Mouse (Mus musculus) stomach, postnatal 0 days (tissue): ENCODE measurements at regions not wholly inside any gene's neighbourhood (a gene's known extent, or its start where the extent isn't known, plus 50 kb on each side); places are given as distances from the start of the nearest gene placed in this dataset.

ENCODE experiments used
- ATAC-seq: fragments of 200-750 bp; cut with Nextera tagmentation; 2 replicates; pipeline ENCODE4 v1.8.0; 2017; ENCODE audit not compliant: low FRiP score, low TSS enrichment
- DNase-seq: peaks from one replicate; pipeline ENCODE4 v3.0.0-alpha.2; 2016; ENCODE audit warnings: low spot score
- H3K27ac ChIP-seq: fragments of 300-500 bp; sonication (generic); replicated peaks from 2 replicates; pipeline ENCODE4 v1.5.1; 2014; ENCODE audit warnings: mild to moderate bottlenecking, control low read depth
- H3K27me3 ChIP-seq: fragments of 300-500 bp; sonication (generic); 2 replicates; pipeline ENCODE4 v1.6.1; 2014; ENCODE audit warnings: low read length; ENCODE audit not compliant: control insufficient read depth, insufficient read depth
- H3K36me3 ChIP-seq: fragments of 300-500 bp; sonication (generic); 2 replicates; pipeline ENCODE4 v1.6.1; 2014; ENCODE audit warnings: low read length, mixed read lengths; ENCODE audit not compliant: control insufficient read depth, insufficient read depth
- H3K4me1 ChIP-seq: fragments of 300-500 bp; sonication (generic); replicated peaks from 2 replicates; pipeline ENCODE4 v1.6.1; 2014; ENCODE audit warnings: antibody characterized with exemption; ENCODE audit not compliant: control insufficient read depth, insufficient read depth
- H3K4me2 ChIP-seq: fragments of 300-500 bp; sonication (generic); replicated peaks from 2 replicates; pipeline ENCODE4 v1.6.1; 2014; ENCODE audit warnings: low read depth, mild to moderate bottlenecking, control low read depth, moderate library complexity
- H3K4me3 ChIP-seq: fragments of 300-500 bp; sonication (generic); 2 replicates; pipeline ENCODE4 v1.5.1; 2014; ENCODE audit warnings: low read depth, low read length, control low read depth
- H3K9ac ChIP-seq: fragments of 300-500 bp; sonication (generic); 2 replicates; pipeline ENCODE4 v1.6.1; 2014; ENCODE audit warnings: mild to moderate bottlenecking, low read length, control low read depth, mixed read lengths
- H3K9me3 ChIP-seq: fragments of 300-500 bp; sonication (generic); 2 replicates; pipeline ENCODE4 v1.6.1; 2016; ENCODE audit warnings: low read length; ENCODE audit not compliant: control insufficient read depth
- CTCF ChIP-seq: IDR thresholded peaks from 2 replicates; pipeline ENCODE4 v1.5.1; 2016; ENCODE audit warnings: antibody characterized with exemption, low read depth, mild to moderate bottlenecking, moderate library complexity
- EP300 ChIP-seq: optimal IDR thresholded peaks from 2 replicates; pipeline ENCODE3; 2016; ENCODE audit warnings: antibody characterized with exemption
- WGBS: fragments of 180-500 bp; shearing (Covaris S2); extraction: QIAGEN DNeasy Blood & Tissue Kit; methylation state at CpG from one replicate; pipeline ENCODE4 v1.1.7; 2014; 5-methylcytosine and 5-hydroxymethylcytosine counted together

DNA sequence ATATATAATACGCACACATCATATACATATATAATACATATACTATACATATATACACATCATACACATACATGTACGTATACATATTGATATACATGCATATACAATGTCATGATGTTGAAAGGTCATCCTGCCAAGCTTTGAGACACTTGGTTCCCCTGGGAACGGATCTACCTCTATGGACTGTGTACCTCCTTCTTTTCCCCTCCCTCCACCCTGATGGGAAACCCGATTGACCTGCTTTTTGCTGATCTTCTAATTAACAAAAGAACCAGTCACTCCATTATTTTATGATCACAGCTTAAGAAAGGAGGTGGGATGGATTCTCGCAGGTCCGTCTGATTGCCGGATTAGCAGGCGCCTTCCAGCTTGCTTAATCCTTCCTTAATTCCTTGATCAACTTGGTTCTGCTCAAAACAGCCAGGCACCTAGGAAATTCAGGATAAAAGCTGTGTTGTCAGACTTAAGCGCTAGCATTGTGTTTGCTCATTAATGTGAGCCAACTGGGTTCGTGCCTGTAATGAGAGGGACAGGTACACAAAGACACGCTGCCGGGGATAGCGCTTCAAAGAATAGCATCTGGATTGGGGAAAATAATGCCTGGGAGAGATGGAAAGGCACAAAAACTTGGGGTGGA is 189.3 kb upstream of the Lrfn2 start:
- 73% methylated on average over 13 of the region's 13 CpGs for WGBS
- Histone ChIP-seq H3K9me3 (no peaks in the 10 kb centered on the region), H3K4me2 (no peak overlapping the region), H3K27ac (no peak overlapping the region), H3K36me3 (no peaks in the 10 kb centered on the region), H3K27me3 (no peaks in the 10 kb centered on the region), H3K4me1 (no peaks in the 10 kb centered on the region), H3K9ac (no peak overlapping the region), H3K4me3 (no peak overlapping the region)
- TF ChIP-seq EP300, result no peak
- no peak for TF ChIP-seq CTCF
- ATAC-seq, result no peak
- DNase-seq, result no peak

DNA sequence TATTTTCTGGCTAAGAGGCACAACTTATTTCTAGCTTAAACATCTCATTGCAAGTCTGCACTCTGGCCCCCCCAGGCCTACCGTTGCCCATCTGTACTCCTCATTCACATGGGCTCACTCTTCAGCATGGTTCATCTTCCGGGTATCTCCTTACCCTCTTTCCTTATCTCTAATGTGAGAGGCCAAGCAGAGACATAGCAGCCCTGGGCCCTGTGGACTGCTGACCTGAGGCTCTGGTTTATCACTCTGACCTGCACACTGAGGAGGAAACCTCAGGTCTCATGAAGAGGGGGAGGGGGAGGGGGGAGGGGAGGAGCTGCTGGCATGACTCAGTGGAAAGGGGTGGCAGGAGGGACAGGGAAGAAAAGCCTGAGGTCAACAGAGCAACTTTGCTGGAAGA is 162.1 kb upstream of the Lrfn2 start:
- DNase-seq (no peak), ATAC-seq (no peak)
- WGBS, result 71% methylated on average over 2 of the region's 2 CpGs
- no peak overlapping the region for H3K4me3 ChIP-seq
- no peaks in the 10 kb centered on the region for H3K9me3 ChIP-seq
- H3K9ac ChIP-seq, result no peak overlapping the region
- no peak overlapping the region for H3K4me2 ChIP-seq
- no peak overlapping the region for H3K27ac ChIP-seq
- H3K27me3 ChIP-seq, result no peaks in the 10 kb centered on the region
- no peaks in the 10 kb centered on the region for H3K36me3 ChIP-seq
- TF ChIP-seq EP300, result no peak
- TF ChIP-seq CTCF, result no peak
- no peaks in the 10 kb centered on the region for H3K4me1 ChIP-seq

DNA sequence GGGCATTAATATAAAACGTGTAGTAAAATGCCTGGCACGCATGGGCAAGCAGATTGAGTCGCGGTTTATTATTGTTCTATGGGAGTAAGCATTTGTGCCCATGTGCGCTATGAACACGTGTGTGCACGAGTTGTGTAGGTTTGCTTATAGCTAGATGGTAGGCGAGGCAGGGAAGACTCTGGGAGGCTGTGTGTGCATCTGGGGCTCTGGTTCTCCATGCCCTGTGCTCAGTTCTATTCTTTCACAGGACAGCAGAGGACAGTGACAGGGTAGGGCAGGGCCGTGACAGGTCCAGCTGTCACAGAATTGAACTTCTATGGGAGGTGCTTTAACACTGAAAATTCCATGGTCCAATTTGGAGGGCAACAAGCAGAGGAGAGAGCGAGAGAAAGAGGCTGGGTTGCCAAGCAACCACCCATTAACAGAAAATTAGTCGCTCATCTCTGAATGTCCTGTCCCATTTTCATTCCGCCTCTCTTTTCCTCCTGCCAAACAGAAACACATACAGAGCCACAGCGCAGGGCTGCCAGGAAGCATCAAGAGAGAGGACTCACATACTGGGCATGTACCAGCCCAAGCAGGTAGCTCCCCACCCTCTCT is 160.4 kb upstream of the Lrfn2 start:
- H3K9me3 ChIP-seq, result no peaks in the 10 kb centered on the region
- no peak overlapping the region for H3K9ac ChIP-seq
- ATAC-seq, result no peak
- no peak for DNase-seq
- no peaks in the 10 kb centered on the region for H3K27me3 ChIP-seq
- H3K27ac ChIP-seq, result no peak overlapping the region
- no peaks in the 10 kb centered on the region for H3K36me3 ChIP-seq
- no peak overlapping the region for H3K4me3 ChIP-seq
- no peak for TF ChIP-seq EP300
- no peak for TF ChIP-seq CTCF
- H3K4me1 ChIP-seq, result no peaks in the 10 kb centered on the region
- WGBS, result 87% methylated on average over 13 of the region's 13 CpGs
- no peak overlapping the region for H3K4me2 ChIP-seq

DNA sequence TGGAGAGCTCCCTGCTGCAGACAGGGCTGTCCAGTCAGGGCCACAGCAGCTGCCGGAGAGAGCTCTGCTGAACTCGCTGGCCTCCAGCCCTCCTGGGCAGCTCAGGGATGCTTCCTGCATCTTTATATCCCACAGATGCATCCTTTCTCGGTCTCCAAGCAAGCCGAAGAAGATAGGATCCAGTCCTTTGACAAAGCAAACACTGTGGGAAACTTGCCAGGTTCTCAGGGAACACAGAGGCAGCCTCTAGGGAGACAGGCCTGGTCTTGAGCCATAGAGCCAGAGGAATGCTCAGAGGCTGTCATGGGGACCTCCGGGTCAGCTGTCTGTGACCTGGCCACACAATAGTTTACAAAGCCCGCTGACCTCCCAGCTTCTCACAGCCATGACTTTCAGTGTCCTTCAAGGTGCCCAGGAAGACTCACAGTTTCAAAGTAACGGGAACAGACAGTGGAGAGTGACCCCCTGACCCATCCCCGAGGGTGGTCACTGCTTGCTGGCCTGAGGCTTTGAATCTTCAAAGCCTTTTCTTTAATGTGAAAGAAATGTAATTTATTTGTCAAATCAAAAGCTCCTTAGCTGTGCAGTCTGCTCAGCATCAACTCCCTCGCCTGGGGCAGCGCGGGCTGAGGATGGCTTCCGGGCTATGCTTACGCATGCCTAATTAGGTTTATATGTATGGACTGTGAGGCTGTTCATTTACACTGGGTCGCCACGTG is 157.8 kb upstream of the Lrfn2 start:
- Histone ChIP-seq H3K4me3 (no peak overlapping the region), H3K9me3 (no peaks in the 10 kb centered on the region), H3K36me3 (no peaks in the 10 kb centered on the region), H3K4me2 (no peak overlapping the region), H3K27ac (no peak overlapping the region), H3K9ac (no peak overlapping the region), H3K27me3 (no peaks in the 10 kb centered on the region), H3K4me1 (no peaks in the 10 kb centered on the region)
- WGBS, result 43% methylated on average over 15 of the region's 15 CpGs
- TF ChIP-seq CTCF, result no peak
- TF ChIP-seq EP300, result no peak
- DNase-seq, result no peak
- no peak for ATAC-seq

DNA sequence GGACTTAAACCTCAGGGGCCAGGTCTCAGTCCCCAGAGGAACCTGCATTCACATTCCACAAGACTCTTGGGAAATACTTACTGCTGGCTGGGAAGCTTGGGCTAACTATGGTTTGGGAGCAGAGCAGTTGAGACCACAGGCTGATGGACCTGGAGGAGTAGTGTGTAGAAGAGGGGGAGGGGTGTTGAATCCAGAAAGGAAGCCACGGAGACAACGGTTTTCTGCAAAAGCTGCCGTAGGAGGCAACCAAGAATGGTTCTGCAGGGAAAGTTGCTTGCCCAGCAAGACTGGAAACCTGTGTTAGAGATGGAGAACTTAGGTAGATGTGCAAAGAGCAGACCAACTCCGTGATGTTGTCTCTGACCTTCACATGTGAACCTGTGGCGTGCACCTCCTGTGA is 156.7 kb upstream of the Lrfn2 start:
- ATAC-seq (no peak), DNase-seq (no peak)
- Histone ChIP-seq H3K27ac (no peak overlapping the region), H3K4me2 (no peak overlapping the region), H3K27me3 (no peaks in the 10 kb centered on the region), H3K9me3 (no peaks in the 10 kb centered on the region), H3K9ac (no peak overlapping the region), H3K4me1 (no peaks in the 10 kb centered on the region), H3K36me3 (no peaks in the 10 kb centered on the region), H3K4me3 (no peak overlapping the region)
- 77% methylated on average over 5 of the region's 5 CpGs for WGBS
- TF ChIP-seq EP300, result no peak
- no peak for TF ChIP-seq CTCF

DNA sequence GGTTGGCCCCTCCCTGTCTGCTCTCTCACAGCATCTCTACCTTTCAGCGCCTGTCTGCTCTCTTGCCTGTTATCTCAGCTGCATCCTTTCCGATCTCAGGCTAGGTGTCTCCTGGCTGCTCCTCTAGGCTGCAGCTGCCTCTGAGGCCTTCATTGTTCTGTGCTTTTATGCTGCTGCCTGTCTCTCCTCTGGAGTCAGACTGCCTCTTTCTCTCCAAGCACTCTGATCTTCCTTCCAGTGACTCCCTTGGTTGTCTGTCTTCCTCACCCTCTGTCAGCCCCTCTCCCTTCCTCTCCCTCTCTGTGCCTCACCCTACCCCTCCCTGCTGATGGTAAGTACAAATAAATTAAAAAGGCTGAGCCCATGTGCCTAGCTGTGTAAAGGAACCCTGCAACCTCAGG is 155.7 kb upstream of the Lrfn2 start:
- no peak for ATAC-seq
- 26% methylated on average over 2 of the region's 2 CpGs for WGBS
- H3K36me3 ChIP-seq, result no peaks in the 10 kb centered on the region

More for the DNA sequence above, 155.7 kb upstream of the Lrfn2 start:
- TF ChIP-seq CTCF, result no peak
- no peak for TF ChIP-seq EP300
- no peak overlapping the region for H3K4me2 ChIP-seq
- H3K27ac ChIP-seq, result no peak overlapping the region
- no peaks in the 10 kb centered on the region for H3K4me1 ChIP-seq
- no peak for DNase-seq
- no peaks in the 10 kb centered on the region for H3K9me3 ChIP-seq
- no peak overlapping the region for H3K9ac ChIP-seq
- no peaks in the 10 kb centered on the region for H3K27me3 ChIP-seq
- no peak overlapping the region for H3K4me3 ChIP-seq
